Mouse (Mus musculus) testis, adult 2 months (tissue): ENCODE data around the gene Bhlha9.

Experiments used
- CTCF ChIP-seq: fragments of 200-500 bp; IDR thresholded peaks from 2 replicates; pipeline ENCODE4 v1.5.1; 2012; ENCODE audit warnings: low read depth, mild to moderate bottlenecking, inconsistent platforms, low read length, moderate library complexity; ENCODE audit not compliant: control insufficient read depth, insufficient read depth, insufficient replicate concordance
- POLR2A ChIP-seq: fragments of 200-500 bp; IDR thresholded peaks from 2 replicates; pipeline ENCODE4 v1.6.1; 2012; ENCODE audit warnings: low read depth, mild to moderate bottlenecking, inconsistent platforms, low read length, moderate library complexity; ENCODE audit not compliant: control insufficient read depth

DNA sequence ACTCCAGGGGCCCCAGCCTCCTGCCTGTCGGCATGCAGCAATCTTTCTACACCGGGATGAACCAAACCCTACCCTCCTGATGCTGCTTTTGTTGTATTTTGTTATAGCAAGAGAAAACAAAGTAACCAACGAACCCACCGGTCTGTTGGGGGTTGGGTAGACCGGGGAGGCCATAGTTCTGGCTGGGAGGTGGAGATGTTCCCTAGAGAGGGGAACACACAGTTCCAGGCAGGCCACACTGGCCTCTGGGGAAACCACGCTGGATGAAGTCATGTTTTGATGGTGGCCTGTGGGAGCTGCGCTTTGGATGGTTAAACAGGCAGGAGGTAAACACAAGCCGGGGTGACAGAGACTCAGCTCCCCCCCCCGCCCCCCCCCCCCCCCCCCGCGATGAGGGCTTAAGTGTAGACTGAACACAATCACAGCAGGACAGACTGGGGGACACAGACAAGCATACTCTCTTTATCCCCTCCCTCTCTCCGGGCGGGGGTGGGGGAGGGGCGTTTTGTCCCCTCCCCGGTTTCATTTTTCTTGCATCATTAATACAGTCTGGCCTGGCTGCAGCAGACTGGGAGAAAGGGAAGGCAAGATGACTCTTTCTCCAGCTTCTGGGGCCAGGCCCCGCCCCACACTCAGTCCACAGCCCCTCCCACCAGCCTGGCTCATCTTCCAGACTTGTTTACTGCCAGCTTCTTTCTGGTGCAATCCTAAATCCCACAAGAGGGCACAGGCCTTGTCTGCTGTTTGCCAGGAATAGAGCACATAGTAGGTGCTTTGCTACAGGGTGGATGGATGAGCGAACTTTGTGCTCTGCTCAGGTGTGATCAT, 37.6 kb downstream of the Bhlha9 start:
- TF ChIP-seq CTCF (no peak), POLR2A (no peak)
